Mouse (Mus musculus): ENCODE measurements around the gene Trappc3. TPM values are rescaled to one million over a fixed set of nuclear protein-coding genes. Genes with fewer than 3 reads are reported as not detected.
"Not testable (repeated sequence)": the region's sequence is repeated elsewhere in the genome, so short reads cannot be mapped to it uniquely, and the experiment has no call there.

Trappc3 gene
- polyA plus RNA-seq (2015; fragmentation: Nextera tagmentation; extraction: Ambion mirVana): 179 and 192 TPM in 2 replicates

DNA sequence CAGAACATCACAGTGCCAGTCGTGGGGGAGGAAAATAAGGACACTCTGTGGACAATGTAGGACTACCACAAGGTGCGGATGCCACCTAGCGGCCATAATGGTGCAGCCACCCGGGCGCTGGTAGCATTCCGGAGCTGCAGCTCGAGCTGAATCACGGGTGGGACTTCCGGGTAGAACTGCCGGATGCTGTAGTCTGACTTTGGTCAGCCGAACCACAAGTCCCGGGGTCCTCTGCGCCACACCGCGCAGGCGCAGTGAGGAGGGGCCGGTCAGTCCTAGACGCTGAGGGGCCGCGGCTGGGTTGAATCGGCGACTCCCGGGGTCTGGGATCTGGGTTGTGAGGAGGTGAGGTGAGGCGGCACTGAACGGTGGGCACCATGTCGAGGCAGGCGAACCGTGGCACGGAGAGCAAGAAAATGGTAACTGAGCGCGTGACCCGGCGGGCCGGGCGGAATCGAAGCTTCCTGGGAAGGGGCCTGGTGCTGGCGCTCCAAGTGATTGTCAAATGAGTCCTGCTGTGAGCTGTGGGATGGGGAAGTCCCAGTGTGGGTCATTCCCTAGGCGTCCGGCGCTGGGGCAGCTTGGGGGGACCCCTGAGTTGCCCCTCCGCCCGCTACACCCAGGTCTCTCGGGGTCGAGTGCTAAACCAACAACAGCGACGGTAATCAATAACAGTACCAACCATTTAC is at the start of gene Trappc3:
TSS of gene Trappc3 (plus strand) at position 207 of the 689 bp plus-strand sequence.
- ATAC-seq: peak; percentile 98

DNA sequence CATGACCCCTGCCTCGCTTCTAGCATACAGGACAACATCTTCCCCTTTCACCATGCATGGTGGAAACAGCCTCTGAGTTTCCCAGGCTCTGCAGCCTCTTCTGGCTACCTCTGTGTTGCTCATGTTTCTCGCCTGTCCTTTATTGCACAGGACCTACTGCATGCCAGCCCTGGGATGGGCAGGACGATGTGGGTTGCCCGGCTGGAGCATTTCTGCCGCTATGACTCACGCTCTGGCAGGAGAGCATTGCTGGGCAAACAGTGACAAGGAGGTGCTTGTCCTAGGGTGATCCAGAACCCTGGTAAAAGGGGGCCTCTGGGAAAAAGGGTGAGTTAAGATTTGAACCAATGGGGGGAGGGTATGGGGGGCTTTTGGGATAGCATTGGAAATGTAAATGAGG is 44.4 kb upstream of the Trappc3 start:
- Histone ChIP-seq H3K4me1 (replicated peaks; ENCODE audit: control insufficient read depth, insufficient read depth, low read length) (no peaks in the 10 kb centered on the region), H3K36me3 (ENCODE audit: control insufficient read depth, insufficient read depth) (no peaks in the 10 kb centered on the region), H3K9ac (replicated peaks; ENCODE audit: low read depth, low read length) (no peak overlapping the region), H3K4me3 (replicated peaks; ENCODE audit: low read length) (no peak overlapping the region), H3K9me3 (ENCODE audit: control insufficient read depth, low read length) (no peaks in the 10 kb centered on the region), H3K4me2 (ENCODE audit: low read length) (no peak overlapping the region), H3K27me3 (replicated peaks; ENCODE audit: control insufficient read depth, insufficient read depth, low read length) (no peaks in the 10 kb centered on the region), H3K27ac (ENCODE audit: low read length) (no peak overlapping the region)
- no peak for ATAC-seq
- WGBS: 88% methylated on average over 6 of the region's 6 CpGs

More for the DNA sequence above, at the start of gene Trappc3:
- H3K4me1 ChIP-seq (replicated peaks; ENCODE audit: control insufficient read depth, insufficient read depth, low read length): peaks cover 25% of the 10 kb centered on the region
- H3K36me3 ChIP-seq (ENCODE audit: control insufficient read depth, insufficient read depth): no peaks in the 10 kb centered on the region
- H3K9me3 ChIP-seq (ENCODE audit: control insufficient read depth, low read length): no peaks in the 10 kb centered on the region
- peak within 1 kb of the TSS; percentile 82 for H3K9ac ChIP-seq (replicated peaks; ENCODE audit: low read depth, low read length)
- H3K4me2 ChIP-seq (ENCODE audit: low read length): peak within 1 kb of the TSS; percentile 75
- WGBS: under 1% methylated on average over 44 of the region's 46 CpGs
- no peaks in the 10 kb centered on the region for H3K27me3 ChIP-seq (replicated peaks; ENCODE audit: control insufficient read depth, insufficient read depth, low read length)
- H3K4me3 ChIP-seq (replicated peaks; ENCODE audit: low read length): peak within 1 kb of the TSS; percentile 75
- H3K27ac ChIP-seq (ENCODE audit: low read length): no peak within 1 kb of the TSS

DNA sequence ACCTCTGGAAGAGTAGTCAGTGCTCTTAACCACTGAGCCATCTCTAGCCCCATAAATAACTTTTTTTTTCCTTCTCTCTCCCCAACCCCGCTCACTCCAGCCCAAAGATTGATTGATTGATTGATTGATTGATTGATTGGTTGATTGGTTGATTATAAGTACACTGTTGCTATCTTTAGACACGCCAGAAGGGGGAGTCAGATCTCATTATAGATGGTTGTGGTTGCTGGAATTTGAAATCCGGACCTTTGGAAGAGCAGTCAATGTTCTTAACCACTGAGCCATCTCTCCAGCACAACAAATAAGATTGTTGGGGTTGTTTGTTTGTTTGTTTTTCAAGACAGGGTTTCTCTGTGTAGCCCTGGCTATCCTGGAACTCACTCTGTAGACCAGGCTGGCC is 42.6 kb upstream of the Trappc3 start:
- H3K4me2 ChIP-seq (ENCODE audit: low read length); H3K27me3 ChIP-seq (replicated peaks; ENCODE audit: control insufficient read depth, insufficient read depth, low read length); H3K4me3 ChIP-seq (replicated peaks; ENCODE audit: low read length); H3K27ac ChIP-seq (ENCODE audit: low read length); H3K9me3 ChIP-seq (ENCODE audit: control insufficient read depth, low read length); H3K36me3 ChIP-seq (ENCODE audit: control insufficient read depth, insufficient read depth); ATAC-seq; H3K9ac ChIP-seq (replicated peaks; ENCODE audit: low read depth, low read length); H3K4me1 ChIP-seq (replicated peaks; ENCODE audit: control insufficient read depth, insufficient read depth, low read length): not testable (repeated sequence)
- WGBS: 77% methylated on average over 3 of the region's 3 CpGs

GRCm38 (mm10) chr4:126220045-126220444 is 42.1 kb upstream of the Trappc3 start:
- ATAC-seq: no peak
- no peaks in the 10 kb centered on the region for H3K36me3 ChIP-seq (ENCODE audit: control insufficient read depth, insufficient read depth)
- H3K4me1 ChIP-seq (replicated peaks; ENCODE audit: control insufficient read depth, insufficient read depth, low read length): no peaks in the 10 kb centered on the region
- H3K4me3 ChIP-seq (replicated peaks; ENCODE audit: low read length): no peak overlapping the region
- H3K4me2 ChIP-seq (ENCODE audit: low read length): no peak overlapping the region
- H3K27me3 ChIP-seq (replicated peaks; ENCODE audit: control insufficient read depth, insufficient read depth, low read length): no peaks in the 10 kb centered on the region
- no peak overlapping the region for H3K27ac ChIP-seq (ENCODE audit: low read length)
- no peak overlapping the region for H3K9ac ChIP-seq (replicated peaks; ENCODE audit: low read depth, low read length)
- 91% methylated on average over 10 of the region's 10 CpGs for WGBS
- H3K9me3 ChIP-seq (ENCODE audit: control insufficient read depth, low read length): no peaks in the 10 kb centered on the region

DNA sequence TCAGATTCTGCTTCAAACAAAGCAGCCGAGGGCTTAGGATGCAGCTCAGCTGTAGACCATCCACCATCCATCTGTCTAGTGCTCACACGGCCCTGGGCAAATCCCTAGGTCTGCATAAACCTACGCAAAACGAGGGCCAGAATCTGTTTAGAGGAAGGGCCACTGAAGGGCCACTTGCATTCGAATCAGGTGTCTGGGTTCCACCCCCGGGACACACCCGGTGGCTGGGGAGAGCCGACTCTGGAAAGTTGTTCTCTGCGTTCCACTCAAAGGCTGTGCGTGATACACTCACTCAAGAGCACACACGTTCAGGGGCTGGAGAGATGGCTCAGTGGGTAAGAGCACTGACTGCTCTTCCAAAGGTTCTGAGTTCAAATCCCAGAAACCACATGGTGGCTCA is 39.5 kb upstream of the Trappc3 start:
- no peak overlapping the region for H3K4me3 ChIP-seq (replicated peaks; ENCODE audit: low read length)
- no peaks in the 10 kb centered on the region for H3K27me3 ChIP-seq (replicated peaks; ENCODE audit: control insufficient read depth, insufficient read depth, low read length)
- H3K4me2 ChIP-seq (ENCODE audit: low read length): no peak overlapping the region
- no peak overlapping the region for H3K9ac ChIP-seq (replicated peaks; ENCODE audit: low read depth, low read length)
- ATAC-seq: no peak
- no peak overlapping the region for H3K27ac ChIP-seq (ENCODE audit: low read length)
- H3K4me1 ChIP-seq (replicated peaks; ENCODE audit: control insufficient read depth, insufficient read depth, low read length): peaks cover 6% of the 10 kb centered on the region
- no peaks in the 10 kb centered on the region for H3K36me3 ChIP-seq (ENCODE audit: control insufficient read depth, insufficient read depth)
- no peaks in the 10 kb centered on the region for H3K9me3 ChIP-seq (ENCODE audit: control insufficient read depth, low read length)
- 84% methylated on average over 11 of the region's 11 CpGs for WGBS

- no peak overlapping the region for H3K4me3 ChIP-seq (replicated peaks; ENCODE audit: low read length)
- H3K4me2 ChIP-seq (ENCODE audit: low read length): no peak overlapping the region
- H3K9ac ChIP-seq (replicated peaks; ENCODE audit: low read depth, low read length): no peak overlapping the region
- peaks cover 12% of the 10 kb centered on the region for H3K36me3 ChIP-seq (ENCODE audit: control insufficient read depth, insufficient read depth)
- peaks cover 6% of the 10 kb centered on the region for H3K4me1 ChIP-seq (replicated peaks; ENCODE audit: control insufficient read depth, insufficient read depth, low read length)
- WGBS: 58% methylated on average over 12 of the region's 12 CpGs
- H3K27ac ChIP-seq (ENCODE audit: low read length): no peak overlapping the region
- H3K27me3 ChIP-seq (replicated peaks; ENCODE audit: control insufficient read depth, insufficient read depth, low read length): no peaks in the 10 kb centered on the region
- H3K9me3 ChIP-seq (ENCODE audit: control insufficient read depth, low read length): no peaks in the 10 kb centered on the region
- ATAC-seq: peak; percentile 41
Measured at GRCm38 (mm10) chr4:126226640-126227039, 35.5 kb upstream of the Trappc3 start.

- Histone ChIP-seq H3K9me3 (ENCODE audit: control insufficient read depth, low read length) (no peaks in the 10 kb centered on the region), H3K4me1 (replicated peaks; ENCODE audit: control insufficient read depth, insufficient read depth, low read length) (peaks cover 6% of the 10 kb centered on the region), H3K9ac (replicated peaks; ENCODE audit: low read depth, low read length) (peak overlapping the region; percentile 45), H3K4me3 (replicated peaks; ENCODE audit: low read length) (peak overlapping the region; percentile 29), H3K27ac (ENCODE audit: low read length) (no peak overlapping the region), H3K4me2 (ENCODE audit: low read length) (peak overlapping the region; percentile 50), H3K36me3 (ENCODE audit: control insufficient read depth, insufficient read depth) (peaks cover 14% of the 10 kb centered on the region), H3K27me3 (replicated peaks; ENCODE audit: control insufficient read depth, insufficient read depth, low read length) (no peaks in the 10 kb centered on the region)
- WGBS: 5% methylated on average over 18 of the region's 18 CpGs
- peak; percentile 85 for ATAC-seq
Measured at GRCm38 (mm10) chr4:126227077-126227761, 34.9 kb upstream of the Trappc3 start.

DNA sequence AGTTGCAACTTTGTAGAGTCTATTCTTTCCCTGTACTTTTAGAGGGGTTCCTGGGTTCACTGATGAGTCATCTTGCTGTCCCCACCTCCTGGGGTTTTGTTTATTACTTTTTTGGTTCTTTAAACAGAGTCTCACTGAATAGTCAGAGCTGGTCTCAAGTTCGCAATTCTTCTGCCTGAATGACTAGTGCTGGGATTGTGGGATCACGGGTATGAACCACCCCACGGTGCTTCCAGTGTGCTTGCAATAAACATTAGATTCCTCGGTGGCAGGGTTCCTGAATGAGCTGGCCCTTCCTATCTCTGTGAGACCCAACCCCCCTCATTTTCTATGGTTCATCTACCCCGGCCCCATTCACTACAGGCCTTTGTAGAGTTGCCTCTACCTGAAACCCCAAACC is 34.0 kb upstream of the Trappc3 start:
- Histone ChIP-seq H3K9me3 (ENCODE audit: control insufficient read depth, low read length) (no peaks in the 10 kb centered on the region), H3K27me3 (replicated peaks; ENCODE audit: control insufficient read depth, insufficient read depth, low read length) (no peaks in the 10 kb centered on the region), H3K27ac (ENCODE audit: low read length) (no peak overlapping the region), H3K9ac (replicated peaks; ENCODE audit: low read depth, low read length) (no peak overlapping the region), H3K4me1 (replicated peaks; ENCODE audit: control insufficient read depth, insufficient read depth, low read length) (peaks cover 6% of the 10 kb centered on the region), H3K36me3 (ENCODE audit: control insufficient read depth, insufficient read depth) (peaks cover 23% of the 10 kb centered on the region), H3K4me3 (replicated peaks; ENCODE audit: low read length) (no peak overlapping the region), H3K4me2 (ENCODE audit: low read length) (no peak overlapping the region)
- 15% methylated on average over 5 of the region's 5 CpGs for WGBS
- no peak for ATAC-seq

- 76% methylated on average over 7 of the region's 7 CpGs for WGBS
Measured at GRCm38 (mm10) chr4:126229900-126230299, 32.2 kb upstream of the Trappc3 start.

More at GRCm38 (mm10) chr4:126229900-126230299, 32.2 kb upstream of the Trappc3 start:
- H3K36me3 ChIP-seq (ENCODE audit: control insufficient read depth, insufficient read depth): peaks cover 40% of the 10 kb centered on the region
- ATAC-seq: no peak
- no peak overlapping the region for H3K4me2 ChIP-seq (ENCODE audit: low read length)
- no peak overlapping the region for H3K27ac ChIP-seq (ENCODE audit: low read length)
- no peaks in the 10 kb centered on the region for H3K27me3 ChIP-seq (replicated peaks; ENCODE audit: control insufficient read depth, insufficient read depth, low read length)
- H3K9ac ChIP-seq (replicated peaks; ENCODE audit: low read depth, low read length): no peak overlapping the region
- no peak overlapping the region for H3K4me3 ChIP-seq (replicated peaks; ENCODE audit: low read length)
- peaks cover 6% of the 10 kb centered on the region for H3K4me1 ChIP-seq (replicated peaks; ENCODE audit: control insufficient read depth, insufficient read depth, low read length)
- no peaks in the 10 kb centered on the region for H3K9me3 ChIP-seq (ENCODE audit: control insufficient read depth, low read length)

Data from forebrain, embryonic 16.5 days (tissue).